Mouse (Mus musculus): Measurements from ENCODE around the gene Scgb2b15. TPM values are rescaled to one million over a fixed set of nuclear protein-coding genes. Genes with fewer than 3 reads are reported as not detected.
"Not testable (repeated sequence)": the region's sequence is repeated elsewhere in the genome, so short reads cannot be mapped to it uniquely, and the experiment has no call there.

The Scgb2b15 gene
- not detected for total RNA-seq (2021)

GRCm38 (mm10) chr7:32829562-32829961 lies at the start of gene Scgb2b15:
Gene Scgb2b15, minus strand, starts transcription at chr7:32829662.
- intact Hi-C loops (cut with DNase I); DNase-seq (ENCODE audit: extremely low spot score in 1 of 2, low spot score in 2 of 2): not testable (repeated sequence)

GRCm38 (mm10) chr7:32836254-32836653 lies 6.8 kb upstream of the Scgb2b15 start, which contains the start of gene Scgb1b15:
Gene Scgb1b15, plus strand, starts transcription at chr7:32836554.
- DNase-seq (ENCODE audit: extremely low spot score in 1 of 2, low spot score in 2 of 2); intact Hi-C loops (cut with DNase I): not testable (repeated sequence)

Other genes with a start within 250 kb of the Scgb2b15 start
- gene Scgb1b15, start 6.9 kb upstream of the Scgb2b15 start, total RNA-seq (2021): not detected
- gene Scgb2b17, start 226.9 kb upstream of the Scgb2b15 start, total RNA-seq (2021): not detected
- gene Scgb1b17, start 233.8 kb upstream of the Scgb2b15 start, total RNA-seq (2021): not detected

Data from left cerebral cortex, postnatal 10 days (tissue).